Mouse (Mus musculus) gastrocnemius, postnatal 4 days (tissue): ENCODE measurements around the gene Olfr187. TPM values are rescaled to one million over a fixed set of nuclear protein-coding genes. Genes with fewer than 3 reads are reported as not detected.
"Not testable (repeated sequence)": the region's sequence is repeated elsewhere in the genome, so short reads cannot be mapped to it uniquely, and the experiment has no call there.

Source experiments
- DNase-seq, 2 experiments: peaks; one replicate each; pipeline ENCODE4 v3.0.0; 2021 to 2022; ENCODE audit warnings: low spot score in 2 of 2, mixed read lengths in 2 of 2
- long read RNA-seq, 2 experiments: library from polyadenylated mRNA; stranded (forward); transcript quantifications; one replicate each; pipeline ENCODE4 v2.0.0; 2021
- total RNA-seq, 2 experiments: library from RNA; stranded (reverse); gene quantifications; 2 replicates each; pipeline ENCODE4 v1.2.3; 2021

Olfr187 gene
- total RNA-seq, result not detected
- long read RNA-seq, experiment 1, result 0 reads
- long read RNA-seq, experiment 2, result 0 reads

DNA sequence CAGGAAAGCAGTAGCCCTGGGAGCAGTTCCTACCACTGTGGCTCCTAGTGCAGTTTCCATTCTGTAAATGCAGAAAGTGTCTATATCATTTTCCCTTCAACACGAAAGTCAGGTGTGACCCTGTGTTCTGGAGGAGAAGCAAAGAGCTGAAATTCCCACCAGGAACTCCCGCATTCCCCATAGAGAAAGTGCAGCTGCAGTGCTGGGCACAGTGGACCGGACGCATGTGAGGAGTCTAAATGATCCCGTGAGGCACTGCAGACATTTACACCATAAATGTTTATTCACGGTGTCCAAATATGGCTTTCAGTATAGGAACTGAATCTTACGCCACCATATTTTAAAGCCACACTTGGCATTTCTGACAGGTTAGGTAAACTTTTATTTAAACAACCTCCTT is at the start of gene Olfr187:
Olfr187 (minus strand) TSS at position 58 of the 400 bp plus-strand sequence.
- no peak for DNase-seq

- DNase-seq, result not testable (repeated sequence)
These were observed 41.5 kb upstream of the Olfr187 start for GRCm38 (mm10) chr16:59081113-59081512.

GRCm38 (mm10) chr16:59077905-59078304 is 38.3 kb upstream of the Olfr187 start, which contains the start of gene Olfr190:
Olfr190 (minus strand) TSS chr16:59078005.
- DNase-seq, result no peak

GRCm38 (mm10) chr16:59073520-59073919 is 34.0 kb upstream of the Olfr187 start:
- no peak for DNase-seq

GRCm38 (mm10) chr16:59071755-59072154 is 32.2 kb upstream of the Olfr187 start:
- no peak for DNase-seq

- DNase-seq, result not testable (repeated sequence)
These were observed 22.8 kb upstream of the Olfr187 start for GRCm38 (mm10) chr16:59062411-59062810.

GRCm38 (mm10) chr16:59049286-59049685 is 9.7 kb upstream of the Olfr187 start:
- DNase-seq, result not testable (repeated sequence)

- no peak for DNase-seq
These were observed 9.3 kb upstream of the Olfr187 start for GRCm38 (mm10) chr16:59048860-59049259.

- DNase-seq, result no peak
These were observed 8.0 kb upstream of the Olfr187 start for GRCm38 (mm10) chr16:59047579-59047978.

- DNase-seq, result no peak
These were observed 6.3 kb upstream of the Olfr187 start for GRCm38 (mm10) chr16:59045835-59046234.

- DNase-seq, result no peak
These were observed 9.4 kb downstream of the Olfr187 start, which contains the start of gene Olfr186 for GRCm38 (mm10) chr16:59030191-59030590. Olfr186 (minus strand) TSS chr16:59030291.

DNA sequence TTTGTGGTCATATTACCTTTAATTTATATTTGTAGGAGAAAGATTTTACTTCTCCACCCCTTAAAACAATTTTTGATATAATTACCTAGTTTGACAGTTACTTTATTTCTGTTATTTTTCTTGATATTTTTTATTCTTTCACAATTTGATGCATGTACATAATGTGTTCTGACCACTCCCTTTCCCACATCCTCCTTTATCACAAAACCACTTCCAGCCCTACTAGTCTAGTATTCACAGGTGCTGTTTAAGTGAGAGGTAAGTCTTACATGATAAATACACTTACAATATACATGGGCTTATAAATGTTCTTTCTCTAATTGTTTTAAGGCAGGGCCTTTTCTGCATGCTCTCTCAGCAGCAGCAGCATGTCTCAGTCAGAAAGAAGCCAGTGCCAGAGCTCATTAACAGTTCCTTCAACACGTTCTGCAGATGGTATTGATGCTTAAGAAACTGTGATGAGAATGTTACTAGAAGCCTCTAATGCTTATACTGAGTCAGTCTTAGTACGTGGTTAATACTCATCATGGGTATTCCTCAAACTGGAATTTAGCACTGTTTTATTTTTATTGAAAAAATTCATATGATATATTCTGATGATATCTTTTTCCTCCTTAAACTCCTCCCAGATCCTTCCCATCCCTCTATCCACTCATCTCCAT is 26.1 kb downstream of the Olfr187 start:
- no peak for DNase-seq

DNA sequence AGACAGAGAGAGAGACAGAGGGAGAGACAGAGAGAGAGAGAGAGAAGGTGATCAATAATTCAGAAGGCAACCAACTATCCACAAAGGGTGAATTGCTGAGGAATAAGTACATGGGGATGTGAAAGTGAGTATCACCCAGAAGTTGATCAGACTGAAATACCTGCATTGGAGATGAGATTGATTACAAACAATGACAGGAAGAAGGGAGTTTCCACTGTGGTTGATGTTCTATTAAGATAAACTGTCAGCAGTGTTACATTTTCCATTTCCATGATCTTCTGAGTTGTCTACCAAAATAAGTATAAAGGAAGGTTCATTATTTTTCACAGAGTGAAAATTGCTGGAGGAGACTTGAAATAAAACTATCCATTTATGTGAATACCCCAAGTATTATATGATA is 32.4 kb downstream of the Olfr187 start:
- no peak for DNase-seq

DNA sequence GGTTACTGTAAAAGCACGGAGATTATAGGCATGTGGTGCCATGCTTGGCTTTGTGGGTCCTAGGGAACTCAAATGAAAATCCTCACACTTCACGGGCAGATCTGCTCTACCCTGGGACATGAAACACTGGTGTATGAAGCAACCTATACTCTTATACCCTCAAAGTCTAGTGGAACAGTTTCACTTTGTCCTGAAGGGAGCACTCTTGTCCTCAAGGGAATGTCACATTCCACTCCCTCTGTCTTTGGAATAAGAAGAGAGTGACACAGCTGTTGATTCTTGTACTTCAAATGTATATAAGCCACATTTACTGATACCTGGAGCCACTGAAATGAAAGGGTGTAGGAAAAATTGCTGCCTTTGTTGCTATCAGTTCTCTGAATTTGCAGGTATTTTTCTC is 44.5 kb downstream of the Olfr187 start, which contains the start of gene Olfr183:
Olfr183 (plus strand) TSS at position 301 of the 400 bp plus-strand sequence.
- no peak for DNase-seq

Other genes starting within 250 kb of the Olfr187 start
- not detected for gene Olfr173, start 239.5 kb downstream of the Olfr187 start, total RNA-seq
- gene Olfr175-ps1, start 213.0 kb downstream of the Olfr187 start, total RNA-seq, result not detected
- not detected for gene Olfr177, start 165.0 kb downstream of the Olfr187 start, total RNA-seq
- gene Olfr178, start 147.7 kb downstream of the Olfr187 start, total RNA-seq, result not detected
- not detected for gene Olfr181, start 111.0 kb downstream of the Olfr187 start, total RNA-seq
- not detected for gene Olfr180, start 110.4 kb downstream of the Olfr187 start, total RNA-seq
- not detected for gene Olfr183, start 44.4 kb downstream of the Olfr187 start, total RNA-seq
- not detected for gene Olfr186, start 9.5 kb downstream of the Olfr187 start, total RNA-seq
- gene Olfr190, start 38.2 kb upstream of the Olfr187 start, total RNA-seq, result not detected
- gene Olfr191, start 50.1 kb upstream of the Olfr187 start, total RNA-seq, result not detected
- not detected for gene Olfr193, start 72.1 kb upstream of the Olfr187 start, total RNA-seq
- gene Olfr194, start 81.3 kb upstream of the Olfr187 start, total RNA-seq, result not detected
- not detected for gene Olfr195, start 107.3 kb upstream of the Olfr187 start, total RNA-seq
- not detected for gene Olfr196, start 130.7 kb upstream of the Olfr187 start, total RNA-seq
- gene Olfr198, start 163.8 kb upstream of the Olfr187 start, total RNA-seq, result not detected
- gene Olfr199, start 180.0 kb upstream of the Olfr187 start, total RNA-seq, result not detected
- not detected for gene Olfr201, start 232.9 kb upstream of the Olfr187 start, total RNA-seq
- not detected for gene Olfr202, start 247.0 kb upstream of the Olfr187 start, total RNA-seq